Mouse (Mus musculus) spleen, adult 2 months (tissue): Measurements from ENCODE around the gene Cebpa.

ENCODE experiments used
- CTCF ChIP-seq: fragments of 200-500 bp; IDR thresholded peaks from 2 replicates; pipeline ENCODE4 v1.5.1; 2011; ENCODE audit warnings: mild to moderate bottlenecking, inconsistent platforms; ENCODE audit not compliant: insufficient read depth, insufficient read length, insufficient replicate concordance; ENCODE audit errors: extremely low read depth
- POLR2A ChIP-seq: fragments of 200-500 bp; IDR thresholded peaks from 2 replicates; pipeline ENCODE4 v1.6.1; 2011; ENCODE audit warnings: low read depth, low read length, inconsistent platforms

- TF ChIP-seq POLR2A (peak; percentile 50; the same call in 1 of the 2 replicates), CTCF (peak; percentile 65)
Measured at GRCm38 (mm10) chr7:35118841-35119413, at the start of gene Cebpa.
